Mouse (Mus musculus) common myeloid progenitor, adult 5-6 weeks (primary cell): ENCODE data around the gene Adcy1. TPM values are rescaled to one million over a fixed set of nuclear protein-coding genes. Genes with fewer than 3 reads are reported as not detected.

Source experiments
- ATAC-seq: replicated peaks from 2 replicates; pipeline ENCODE4 v1.8.0; 2016; ENCODE audit warnings: low read depth, mild to moderate bottlenecking, moderate TSS enrichment, inconsistent platforms; ENCODE audit not compliant: poor library complexity, severe bottlenecking
- total RNA-seq: library from RNA; stranded (forward); fragments of 200-1000, 187-1606 nt; gene quantifications from 2 replicates; pipeline ENCODE4 v1.2.3, GENCODE M21; 2017

The Adcy1 gene
- total RNA-seq, 1 experiment from 2014 or later = not detected

GRCm38 (mm10) chr11:7068479-7069235 is 5.4 kb downstream of the Adcy1 start:
- ATAC-seq = no peak

GRCm38 (mm10) chr11:7069762-7070161 is 6.5 kb downstream of the Adcy1 start:
- no peak for ATAC-seq

- no peak for ATAC-seq
These were observed 8.3 kb downstream of the Adcy1 start for GRCm38 (mm10) chr11:7071617-7072016.

DNA sequence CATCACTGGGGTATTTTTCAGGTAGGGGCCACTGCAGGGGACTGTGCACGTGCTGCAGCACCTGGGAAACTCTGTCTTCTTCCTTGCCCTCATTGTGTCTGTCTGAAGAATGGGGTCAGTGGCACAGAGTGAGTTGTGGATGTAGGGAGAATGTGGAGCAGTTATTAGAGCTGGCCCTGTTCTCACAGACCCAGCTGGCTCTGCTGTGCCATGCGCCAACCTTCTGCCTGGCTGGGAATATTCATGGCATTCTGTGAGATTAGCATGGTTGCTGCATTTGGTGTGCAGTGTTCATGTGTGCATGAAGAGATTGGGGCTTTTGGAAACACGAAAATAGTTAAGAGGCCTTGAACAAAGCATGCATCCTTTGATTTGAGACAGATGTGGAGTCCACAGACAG is 10.3 kb downstream of the Adcy1 start:
- no peak for ATAC-seq

- no peak for ATAC-seq
These were observed 13.2 kb downstream of the Adcy1 start for GRCm38 (mm10) chr11:7076510-7076909.

DNA sequence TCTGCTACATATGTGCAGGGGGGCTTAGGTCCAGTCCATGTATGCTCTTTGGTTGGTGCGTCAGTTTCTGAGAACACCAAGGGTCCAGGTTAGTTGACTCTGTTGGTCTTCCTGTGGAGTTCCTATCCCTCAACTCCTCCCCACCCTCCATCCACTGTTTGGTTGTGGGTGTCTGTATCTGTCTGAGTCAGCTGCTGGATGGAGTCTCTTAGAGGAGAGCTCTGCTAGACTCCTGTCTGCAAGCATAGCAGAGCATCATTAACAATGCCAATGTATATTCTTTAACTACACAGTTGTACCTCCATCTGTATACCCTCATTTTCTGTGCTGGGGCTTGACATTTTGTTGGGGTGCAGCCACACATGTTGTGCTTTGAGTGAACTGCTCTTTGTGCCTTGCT is 18.6 kb downstream of the Adcy1 start:
- no peak for ATAC-seq

- ATAC-seq = no peak
These were observed 20.6 kb downstream of the Adcy1 start for GRCm38 (mm10) chr11:7083911-7084310.

DNA sequence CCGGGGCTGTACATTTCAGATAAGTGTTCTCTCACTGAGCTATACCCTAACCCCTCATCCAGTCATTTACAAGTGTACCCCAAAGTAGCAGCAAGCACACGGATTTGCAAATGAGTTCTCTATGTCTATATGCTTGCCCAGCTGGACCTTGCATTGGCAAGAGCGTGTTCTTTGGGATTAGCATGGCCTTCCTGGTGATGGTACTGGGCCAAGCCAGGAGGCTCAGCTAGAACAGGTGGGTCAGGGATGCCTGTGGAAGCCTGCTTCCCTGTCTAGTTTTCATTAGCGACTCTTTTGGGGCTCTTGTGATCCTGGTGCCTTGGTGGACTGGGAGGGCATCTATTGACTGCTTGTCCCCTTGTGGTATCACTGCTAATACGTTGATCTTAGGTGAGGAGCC is 21.9 kb downstream of the Adcy1 start:
- no peak for ATAC-seq

DNA sequence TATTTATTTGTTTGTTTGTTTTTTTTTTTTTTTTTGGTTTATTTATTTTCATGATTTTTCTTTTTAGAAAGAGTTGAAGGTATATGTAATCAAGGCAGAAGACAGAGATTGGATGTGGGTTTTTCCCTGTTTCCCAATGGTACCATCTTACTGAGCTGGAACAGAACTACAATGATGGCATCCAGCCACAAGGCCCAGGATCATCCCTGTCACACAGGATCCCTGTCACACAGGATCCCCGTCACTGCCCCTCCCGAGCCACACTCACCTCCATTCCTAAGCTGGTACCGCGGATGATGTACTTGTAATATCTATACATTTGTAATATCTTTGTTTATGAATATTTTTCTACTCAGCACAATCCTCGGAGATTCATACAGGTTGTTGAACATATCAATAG is 27.8 kb downstream of the Adcy1 start:
- ATAC-seq = no peak

DNA sequence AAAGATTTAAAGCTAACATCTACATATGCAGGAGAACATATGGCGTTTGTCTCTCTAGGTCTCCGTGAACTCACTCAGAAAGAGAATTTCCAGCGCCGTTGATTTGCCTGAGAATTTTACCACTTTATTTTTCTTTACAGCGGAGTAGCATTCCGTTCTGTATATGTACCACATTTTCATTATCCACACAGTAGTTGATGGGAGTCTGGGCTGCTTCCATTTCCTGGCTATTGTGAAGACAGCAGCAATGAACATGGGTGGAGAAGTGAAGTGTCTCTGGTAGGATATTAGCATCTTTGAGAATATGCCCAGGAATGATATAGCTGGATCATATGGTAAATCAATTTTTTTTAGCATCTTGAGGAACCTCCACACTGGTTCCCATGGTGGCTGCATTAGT is 31.6 kb downstream of the Adcy1 start:
- ATAC-seq = no peak

DNA sequence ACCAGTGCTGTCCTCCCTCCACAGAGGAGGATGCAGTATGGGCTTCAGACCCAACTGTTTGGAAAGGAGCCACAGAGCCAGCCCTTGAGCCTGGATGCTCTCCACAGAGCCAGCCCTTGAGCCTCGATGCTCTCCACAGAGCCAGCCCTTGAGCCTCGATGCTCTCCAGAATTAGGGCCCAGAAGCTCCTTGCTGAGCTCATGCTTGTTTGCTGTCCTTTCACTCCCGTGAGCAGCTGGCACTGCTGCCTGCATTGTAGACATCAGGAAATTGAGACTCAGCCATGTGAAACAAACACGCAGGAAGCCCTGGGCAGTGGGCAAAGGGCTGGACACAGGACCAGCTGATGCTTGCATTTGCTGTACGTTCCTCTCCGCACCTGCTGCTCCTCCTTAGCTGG is 38.4 kb downstream of the Adcy1 start:
- no peak for ATAC-seq

DNA sequence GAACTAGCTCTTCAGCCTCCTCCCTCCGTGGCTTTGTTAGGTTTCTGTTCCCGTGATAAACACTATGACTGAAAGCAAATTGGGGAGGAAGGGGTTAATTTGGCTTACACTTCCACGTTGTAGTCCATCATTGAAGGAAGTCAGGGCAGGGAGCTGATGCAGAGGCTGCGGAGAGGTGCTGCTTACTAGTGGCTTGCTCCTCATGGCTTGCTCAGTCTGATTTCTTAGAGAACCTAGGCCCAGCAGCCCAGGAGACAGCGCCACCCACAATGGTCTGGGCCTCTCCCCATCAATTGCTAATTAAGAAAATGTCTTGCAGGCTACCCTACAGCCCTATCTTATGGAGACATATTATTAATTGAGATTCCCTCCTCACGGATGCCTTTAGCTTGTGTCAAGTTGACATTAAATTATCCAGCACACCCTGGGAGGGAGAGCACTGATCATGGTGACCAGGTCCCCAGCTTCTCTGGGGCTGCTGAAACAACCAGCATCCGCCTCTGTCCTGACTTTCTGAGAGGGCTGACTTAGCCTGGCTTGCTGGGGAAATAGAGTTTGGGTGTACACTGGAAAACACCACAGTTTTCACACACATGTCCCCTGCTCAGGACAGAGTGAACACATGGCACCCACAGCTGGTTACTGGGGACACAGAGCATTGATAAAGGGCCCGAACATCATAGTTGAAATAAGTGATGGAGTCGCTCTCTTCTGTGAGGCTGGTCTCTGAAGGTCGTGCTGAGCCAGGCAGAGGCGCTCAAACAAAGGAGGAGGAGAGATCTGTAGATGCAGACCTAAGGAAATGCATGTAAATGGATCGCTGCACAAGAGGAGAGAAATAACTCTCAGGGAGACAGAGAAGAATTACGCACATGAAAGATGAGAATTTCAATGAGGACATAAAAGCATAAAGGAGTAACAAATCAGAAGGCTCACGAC is 39.2 kb downstream of the Adcy1 start:
- no peak for ATAC-seq

DNA sequence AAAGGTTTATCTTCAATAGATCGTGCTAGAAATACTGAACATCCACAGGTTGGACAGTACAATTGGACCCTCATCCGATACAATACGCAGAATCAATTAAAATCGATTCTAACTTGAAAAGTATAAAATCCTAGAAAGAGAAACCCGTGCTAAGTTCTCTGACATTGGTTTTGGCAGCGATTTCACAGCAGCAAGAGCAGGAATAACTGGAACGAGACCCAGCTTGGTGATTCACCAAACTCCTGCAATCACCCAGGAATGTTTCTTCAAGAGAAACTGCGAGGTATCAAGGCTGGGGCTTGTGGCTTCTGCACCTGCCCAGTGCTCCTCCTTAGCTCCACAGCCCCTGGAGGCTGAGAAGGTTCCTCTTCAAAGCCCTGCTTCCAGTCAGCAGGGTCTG is 42.0 kb downstream of the Adcy1 start:
- ATAC-seq = no peak

- ATAC-seq = no peak
These were observed 45.8 kb downstream of the Adcy1 start for GRCm38 (mm10) chr11:7109131-7109530.

- ATAC-seq = no peak
These were observed 49.8 kb downstream of the Adcy1 start for GRCm38 (mm10) chr11:7113046-7113445.

GRCm38 (mm10) chr11:7113687-7114086 is 50.4 kb downstream of the Adcy1 start:
- ATAC-seq = no peak

DNA sequence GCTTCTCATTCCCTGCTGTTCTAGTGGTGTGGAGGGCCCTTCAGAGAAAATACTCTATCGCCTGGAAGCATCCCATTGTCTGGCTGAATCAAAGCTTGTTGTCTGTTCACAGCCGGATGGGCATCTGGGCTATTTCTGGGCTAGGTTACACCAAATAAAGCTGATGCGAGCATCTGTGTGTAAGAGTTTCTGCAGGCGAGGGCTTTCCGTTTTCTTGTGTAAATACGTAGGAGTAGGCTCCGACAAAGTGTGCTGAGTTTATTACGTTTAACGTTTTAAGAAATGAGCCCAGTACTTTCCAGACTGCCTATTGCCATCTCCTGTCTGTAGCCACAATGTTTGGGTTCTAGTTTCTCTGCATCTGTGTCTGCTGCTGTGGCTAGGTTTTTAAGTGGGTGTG is 51.0 kb downstream of the Adcy1 start:
- no peak for ATAC-seq

DNA sequence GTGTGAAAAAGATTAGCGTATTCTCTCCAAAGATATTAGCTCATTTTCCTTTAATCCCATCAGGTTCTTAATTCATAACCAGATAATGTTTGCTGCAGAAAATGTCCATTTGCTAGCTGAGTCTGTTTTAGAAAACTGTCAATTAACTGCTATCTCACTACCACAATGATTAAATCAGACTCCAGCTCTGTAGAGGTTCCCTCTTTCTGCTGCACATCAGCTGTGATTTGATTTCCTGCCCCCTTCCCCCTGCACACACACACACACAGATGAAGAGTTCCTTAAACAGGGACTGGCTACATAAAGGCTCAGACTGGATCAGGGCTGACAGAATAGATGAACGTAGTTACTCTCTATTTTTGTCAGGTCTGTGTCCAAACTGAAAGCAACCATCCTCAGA is 53.4 kb downstream of the Adcy1 start:
- no peak for ATAC-seq

DNA sequence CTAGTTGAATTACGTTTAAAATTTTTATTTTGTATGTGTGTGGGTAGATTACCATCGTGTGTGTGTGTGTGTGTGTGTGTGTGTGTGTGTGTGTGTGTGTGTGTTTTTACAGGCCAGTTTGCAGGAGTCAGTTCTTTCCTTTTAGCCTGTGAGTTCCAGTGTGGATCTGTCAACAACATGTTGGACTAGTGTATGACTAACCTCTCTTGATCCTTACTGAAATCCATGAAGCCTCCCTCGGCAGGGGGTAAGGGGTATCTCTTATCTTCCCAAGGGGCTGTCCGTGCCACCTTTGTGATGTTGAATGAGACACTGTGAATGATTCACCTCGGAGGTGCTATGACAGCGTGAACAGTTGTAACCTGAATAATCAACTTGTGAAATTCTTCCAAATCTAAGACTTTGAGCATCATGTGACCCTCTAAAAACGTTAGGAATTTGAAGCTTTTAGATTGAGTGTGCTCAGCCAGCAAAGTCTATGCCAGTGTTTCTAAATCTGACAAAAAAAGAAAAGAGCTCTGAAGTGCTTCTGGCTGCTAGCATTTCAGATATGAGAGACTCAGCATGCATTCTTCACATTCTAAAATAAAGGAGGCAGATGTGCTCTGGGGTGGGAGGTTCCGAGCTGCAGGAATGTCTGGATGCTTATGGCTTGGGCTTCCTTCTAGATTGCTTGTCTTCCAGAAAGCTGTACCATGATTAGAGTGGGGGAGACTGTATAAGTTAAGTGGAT is 66.2 kb downstream of the Adcy1 start:
- no peak for ATAC-seq

DNA sequence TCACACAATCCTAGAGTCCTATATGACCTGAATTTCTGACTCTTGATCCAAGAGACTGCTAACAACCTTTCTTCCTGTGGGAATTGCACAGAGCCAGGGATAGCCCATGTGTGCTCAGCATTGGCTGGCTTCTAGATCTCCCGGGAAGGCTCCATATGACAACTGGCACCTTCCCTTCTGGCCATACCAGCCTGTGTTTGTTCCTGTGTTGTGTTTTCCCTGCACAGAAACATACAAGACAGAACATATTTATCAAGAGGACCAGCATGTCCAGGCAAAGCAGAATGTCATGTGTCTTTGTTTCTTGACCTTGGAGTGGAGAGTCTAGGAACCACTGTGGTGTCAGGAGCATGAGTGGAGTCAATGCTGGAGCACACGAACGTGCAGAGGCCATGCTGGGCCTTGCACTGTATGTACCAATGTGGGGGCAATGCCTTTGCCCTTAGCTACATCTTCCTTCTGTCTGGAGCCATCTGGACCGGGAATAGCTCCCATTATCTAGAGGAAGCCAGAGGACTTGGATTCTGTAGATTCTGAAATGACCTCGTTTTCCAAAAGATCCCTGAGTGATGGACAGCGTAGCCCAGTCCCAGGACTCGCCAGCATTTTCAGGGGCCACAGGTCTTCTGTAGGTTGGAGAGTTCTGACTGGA is 69.6 kb downstream of the Adcy1 start:
- ATAC-seq = no peak
